Mouse (Mus musculus): ENCODE data around the gene Ifnlr1.

DNA sequence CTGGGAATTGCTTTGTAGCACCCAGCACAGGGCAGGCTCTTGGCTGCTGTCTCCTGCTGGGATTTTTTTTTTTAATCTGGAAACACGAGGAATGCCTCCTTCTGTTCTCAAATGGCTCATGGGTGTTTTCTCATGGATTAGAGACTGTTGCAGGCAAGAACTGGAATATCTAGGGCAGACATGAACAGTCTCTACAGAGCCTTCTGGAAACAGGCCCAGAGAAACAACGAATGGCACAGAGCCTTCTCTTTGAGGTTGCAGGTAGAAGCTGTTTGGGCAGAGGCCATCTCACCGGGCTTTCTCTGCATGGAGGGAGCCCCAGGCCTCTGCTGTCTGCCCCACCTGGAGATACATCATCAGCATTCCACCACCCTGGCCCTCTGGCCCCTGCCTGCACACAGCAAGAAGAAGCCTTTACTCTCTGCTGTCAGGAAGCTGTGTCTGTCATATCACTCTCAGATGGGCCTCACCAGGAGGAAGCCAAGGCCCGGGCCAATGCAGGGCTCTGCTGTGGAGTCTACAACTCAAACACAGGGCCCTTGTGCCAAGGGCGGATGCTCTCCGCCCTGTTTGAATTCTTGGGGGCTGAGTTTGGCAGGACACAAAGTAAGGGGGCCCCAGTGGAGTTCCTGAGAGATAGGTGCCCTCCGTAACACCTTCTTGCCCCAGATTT, 66.2 kb downstream of the Ifnlr1 start:
- TF ChIP-seq CTCF (conservative IDR thresholded peaks at IDR 0.05; ENCODE audit: insufficient read depth, insufficient read length, low read depth, low read length) (no peak), POLR2A (IDR thresholded peaks at IDR 0.05; ENCODE audit: low read depth, low read length) (no peak)
